Mouse (Mus musculus) megakaryocyte, embryonic 14.5 days (primary cell): ENCODE data around the gene Map9.

ENCODE experiments used
- FLI1 ChIP-seq: IDR thresholded peaks from 2 replicates; pipeline ENCODE4 v1.6.1; 2012; ENCODE audit warnings: low read length, inconsistent platforms, mixed read lengths
- GATA1 ChIP-seq: IDR thresholded peaks from 3 replicates; pipeline ENCODE4 v1.6.1; 2012; ENCODE audit warnings: mixed read lengths, low read length, inconsistent platforms, borderline replicate concordance

- TF ChIP-seq GATA1: no peak
- no peak for TF ChIP-seq FLI1
Observed at GRCm38 (mm10) chr3:82435351-82435750, 77.5 kb downstream of the Map9 start.
